ENCODE assay signal across 10 mouse cellular contexts in the genomic region with DNA sequence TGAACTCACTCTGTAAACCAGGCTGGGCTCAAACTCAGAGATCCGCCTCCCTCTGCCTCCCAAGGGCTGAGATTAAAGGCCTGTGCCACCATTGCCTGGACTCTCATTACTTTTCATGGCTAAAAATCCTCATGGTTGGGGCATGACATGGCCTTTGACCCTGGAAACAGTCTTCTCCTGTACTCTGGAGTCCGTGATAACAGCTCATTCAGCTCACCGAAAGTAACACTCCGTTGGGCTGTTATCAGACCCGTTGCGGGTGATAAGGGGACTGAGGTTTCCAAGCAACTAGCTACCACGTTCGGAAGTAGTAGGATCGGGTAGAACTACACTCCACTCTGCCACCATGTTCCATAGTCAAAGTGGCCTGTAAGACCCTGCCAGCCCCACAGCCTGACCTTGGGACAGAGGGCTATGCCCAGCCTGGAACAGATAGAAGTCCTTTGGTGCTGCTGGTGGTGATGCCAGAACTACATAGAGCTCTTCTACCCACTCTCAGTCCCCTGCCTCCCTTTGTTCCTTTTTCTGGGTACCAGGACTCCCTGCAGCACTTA. TPM values are rescaled to one million over a fixed set of nuclear protein-coding genes. Genes with fewer than 3 reads are reported as not detected.
DNase-seq lines count a peak whose midpoint lies in the region; ATAC-seq and TF ChIP-seq lines count a peak whose summit lies in the region.
"Had no signal": no experiment of that assay in that cellular context is flagged by ENCODE, and none has a peak within 500 bp of the region (broad histone marks: within the 10 kb centered on the region; RNA-seq: fewer than 3 reads in every experiment).

No protein-coding gene starts in this region.

- TF ChIP-seq EP300 in liver, embryonic 14.5 days (IDR thresholded peaks at IDR 0.05; ENCODE audit: low read depth): peak; percentile 75

- WGBS in heart, embryonic 11.5 days (ENCODE audit: insufficient replicate concordance): 12% methylated on average over 9 of the region's 9 CpGs
- 6% methylated on average over 9 of the region's 9 CpGs for WGBS in heart, embryonic 13.5 days
- 6% methylated on average over 9 of the region's 9 CpGs for WGBS in liver, embryonic 14.5 days (ENCODE audit: insufficient replicate concordance)

- peaks cover 65% of the 10 kb centered on the region for H3K4me1 ChIP-seq in heart, embryonic 11.5 days (ENCODE audit: control insufficient read depth, insufficient read depth, low read length)
- peaks cover 97% of the 10 kb centered on the region for H3K4me1 ChIP-seq in G1E (ENCODE audit: insufficient read depth, low read depth, low read length)
- H3K4me1 ChIP-seq in heart, embryonic 13.5 days: peaks cover 79% of the 10 kb centered on the region
- peaks cover 43 to 64% of the 10 kb centered on the region in 2 experiments for H3K4me1 ChIP-seq in liver, embryonic 14.5 days (replicated peaks; ENCODE audit: control insufficient read depth in 2 of 2, insufficient read depth in 2 of 2, low read length in 1 of 2)

- H3K4me3 ChIP-seq in heart, embryonic 11.5 days (ENCODE audit: low read depth, low read length): peak overlapping the region; percentile 11; the same call in 1 of the 2 replicates
- peak overlapping the region; percentile 44; the same call in 1 of the 2 replicates for H3K4me3 ChIP-seq in G1E (ENCODE audit: low read depth, low read length)
- H3K4me3 ChIP-seq in heart, embryonic 13.5 days: peak overlapping the region; percentile 22
- no peak overlapping the region for H3K4me3 ChIP-seq in liver, embryonic 14.5 days (ENCODE audit: insufficient read depth in 1 of 2, low read depth in 2 of 2, low read length in 2 of 2)
- H3K4me3 ChIP-seq: forebrain, embryonic 15.5 days had no signal

- no peak for TF ChIP-seq CTCF in G1E (IDR thresholded peaks at IDR 0.05; ENCODE audit: low read depth, low read length)
- TF ChIP-seq CTCF in liver, embryonic 14.5 days (IDR thresholded peaks at IDR 0.05; ENCODE audit: low read depth): no peak

- no peak for DNase-seq in heart, postnatal 14 days
- no peak for DNase-seq in G1E (ENCODE audit: low spot score)
- peak; percentile 51 to 64 (median 54) for DNase-seq in liver, embryonic 14.5 days (ENCODE audit: low read depth in 3 of 3, low spot score in 3 of 3)
- DNase-seq in spleen, adult 18-20 months: no peak
- no peak for DNase-seq in left cerebral cortex, postnatal 25 days (ENCODE audit: low spot score in 2 of 2)
- DNase-seq in lung, adult 18-20 months: no peak

- no peaks in the 10 kb centered on the region for H3K27me3 ChIP-seq in heart, embryonic 11.5 days (ENCODE audit: control insufficient read depth, insufficient read depth, low read length)
- peaks cover 11% of the 10 kb centered on the region for H3K27me3 ChIP-seq in G1E (ENCODE audit: insufficient read depth, low read length)
- no peaks in the 10 kb centered on the region for H3K27me3 ChIP-seq in heart, embryonic 13.5 days (replicated peaks)
- H3K27me3 ChIP-seq in liver, embryonic 14.5 days (ENCODE audit: control insufficient read depth, insufficient read depth, low read length): no peaks in the 10 kb centered on the region
- H3K27me3 ChIP-seq: forebrain, embryonic 15.5 days had no signal

- intact Hi-C loops in heart, postnatal 14 days (cut with DNase I): no loop called here
- intact Hi-C loops in left cerebral cortex, postnatal 25 days (cut with DNase I): no loop called here

- H3K9ac ChIP-seq in heart, embryonic 11.5 days (ENCODE audit: low read depth, low read length): peak overlapping the region; percentile 59
- H3K9ac ChIP-seq in heart, embryonic 13.5 days: peak overlapping the region; percentile 74
- no peak overlapping the region; the same call in 1 of the 2 replicates for H3K9ac ChIP-seq in liver, embryonic 14.5 days (replicated peaks)
- H3K9ac ChIP-seq: forebrain, embryonic 15.5 days had no signal

- H3K27ac ChIP-seq in heart, embryonic 11.5 days (ENCODE audit: low read depth, low read length): peak overlapping the region; percentile 95
- H3K27ac ChIP-seq in heart, embryonic 13.5 days (replicated peaks): peak overlapping the region; percentile 98
- H3K27ac ChIP-seq in liver, embryonic 14.5 days: peak overlapping the region; percentile 53

- no peaks in the 10 kb centered on the region for H3K9me3 ChIP-seq in heart, embryonic 11.5 days (replicated peaks; ENCODE audit: control insufficient read depth, low read length)
- peaks cover 2% of the 10 kb centered on the region; the same call in 1 of the 2 replicates for H3K9me3 ChIP-seq in G1E (replicated peaks)
- H3K9me3 ChIP-seq in heart, embryonic 13.5 days: no peaks in the 10 kb centered on the region
- H3K9me3 ChIP-seq in liver, embryonic 14.5 days (ENCODE audit: control insufficient read depth, low read length): no peaks in the 10 kb centered on the region
- H3K9me3 ChIP-seq: forebrain, embryonic 15.5 days had no signal

- ATAC-seq in heart, embryonic 11.5 days (replicated peaks; ENCODE audit: insufficient number of reproducible peaks, low FRiP score, low TSS enrichment): 0 out of 2 replicates have a peak, but pooled peaks have one; percentile 5
- ATAC-seq in G1E (ENCODE audit: extremely low read depth, insufficient number of reproducible peaks, low FRiP score, poor library complexity, severe bottlenecking): peak; percentile 16; the same call in 1 of the 2 replicates
- no peak for ATAC-seq in heart, embryonic 13.5 days (ENCODE audit: extremely low read depth, insufficient number of reproducible peaks, low FRiP score, low TSS enrichment)
- ATAC-seq in liver, embryonic 14.5 days (ENCODE audit: insufficient read depth): peak; percentile 64
- ATAC-seq: forebrain, embryonic 15.5 days had no signal

- H3K36me3 ChIP-seq in heart, embryonic 11.5 days (ENCODE audit: control insufficient read depth, insufficient read depth, low read length): peaks cover 8% of the 10 kb centered on the region
- H3K36me3 ChIP-seq in G1E (replicated peaks): peaks cover 78% of the 10 kb centered on the region
- H3K36me3 ChIP-seq in heart, embryonic 13.5 days: peaks cover 66% of the 10 kb centered on the region
- peaks cover 3% of the 10 kb centered on the region; the same call in 1 of the 2 replicates for H3K36me3 ChIP-seq in liver, embryonic 14.5 days (replicated peaks; ENCODE audit: control insufficient read depth, insufficient read depth, low read depth)

- peak overlapping the region; percentile 96 for H3K4me2 ChIP-seq in heart, embryonic 11.5 days
- peak overlapping the region; percentile 98 for H3K4me2 ChIP-seq in heart, embryonic 13.5 days
- H3K4me2 ChIP-seq in liver, embryonic 14.5 days (ENCODE audit: low read depth): peak overlapping the region; percentile 60
- H3K4me2 ChIP-seq: forebrain, embryonic 15.5 days had no signal

RNA-seq across cellular contexts. Expression of a gene that starts 5.2 kb away (rescaled TPM):
- 632 and 701 TPM in 2 replicates for polyA plus RNA-seq in heart, embryonic 11.5 days (2014; fragmentation: Nextera tagmentation; extraction: Ambion mirVana)
- 100 to 1,000 TPM; 505 to 506 TPM for total RNA-seq in heart, postnatal 14 days (2021)
- 166 and 192 TPM in 2 replicates for total RNA-seq in G1E (2014; fragmentation: Nextera tagmentation)
- 185 and 191 TPM in 2 replicates for total RNA-seq in G1E (2017)
- polyA plus RNA-seq in G1E (2012): 152 and 187 TPM in 2 replicates
- polyA plus RNA-seq in heart, embryonic 13.5 days (2015; fragmentation: Nextera tagmentation; extraction: Ambion mirVana): 750 and 845 TPM in 2 replicates
- 48.0 and 56.2 TPM in 2 replicates for polyA plus RNA-seq in liver, embryonic 14.5 days (2012; rRNA removed)
- polyA plus RNA-seq in liver, embryonic 14.5 days (2014; fragmentation: Nextera tagmentation; extraction: Ambion mirVana): 120 and 129 TPM in 2 replicates
- 100 to 1,000 TPM; 407 to 414 TPM for total RNA-seq in left cerebral cortex, postnatal 25 days (2021)

RNA-seq across cellular contexts. Expression of a gene that starts 11.3 kb away (rescaled TPM):
- 36.2 and 48.4 TPM in 2 replicates for polyA plus RNA-seq in heart, embryonic 11.5 days (2014; fragmentation: Nextera tagmentation; extraction: Ambion mirVana)
- total RNA-seq in heart, postnatal 14 days (2021): 10 to 100 TPM; 19.0 to 20.7 TPM
- total RNA-seq in G1E (2014; fragmentation: Nextera tagmentation) (13.4 and 18.8 TPM in 2 replicates), G1E (2017) (25.0 and 36.3 TPM in 2 replicates)
- 207 and 271 TPM in 2 replicates for polyA plus RNA-seq in G1E (2012)
- 58.2 and 60.7 TPM in 2 replicates for polyA plus RNA-seq in heart, embryonic 13.5 days (2015; fragmentation: Nextera tagmentation; extraction: Ambion mirVana)
- polyA plus RNA-seq in liver, embryonic 14.5 days (2012; rRNA removed): 38.5 and 48.3 TPM in 2 replicates
- polyA plus RNA-seq in liver, embryonic 14.5 days (2014; fragmentation: Nextera tagmentation; extraction: Ambion mirVana): 26.9 and 27.8 TPM in 2 replicates
- 10 to 100 TPM; 40.1 to 45.4 TPM for total RNA-seq in left cerebral cortex, postnatal 25 days (2021)

RNA-seq across cellular contexts. Expression of a gene that starts 36.7 kb away (rescaled TPM):
- polyA plus RNA-seq in heart, embryonic 11.5 days (2014; fragmentation: Nextera tagmentation; extraction: Ambion mirVana): 1.2 and 2.4 TPM in 2 replicates
- under 1 TPM; 0.12 TPM for total RNA-seq in heart, postnatal 14 days (2021)
- total RNA-seq in G1E (2014; fragmentation: Nextera tagmentation) (not detected in 2 replicates), G1E (2017) (0.12 and 0.33 TPM in 2 replicates)
- polyA plus RNA-seq in G1E (2012): not detected in 2 replicates
- 3.5 and 4.4 TPM in 2 replicates for polyA plus RNA-seq in heart, embryonic 13.5 days (2015; fragmentation: Nextera tagmentation; extraction: Ambion mirVana)
- polyA plus RNA-seq in liver, embryonic 14.5 days (2012; rRNA removed): 0.43 and 0.54 TPM in 2 replicates
- polyA plus RNA-seq in liver, embryonic 14.5 days (2014; fragmentation: Nextera tagmentation; extraction: Ambion mirVana): 0.34 and 0.87 TPM in 2 replicates
- total RNA-seq in left cerebral cortex, postnatal 25 days (2021): not detected
- total RNA-seq: layer of hippocampus, postnatal 25 days had no signal

RNA-seq across cellular contexts. Expression of a gene that starts 48.4 kb away (rescaled TPM):
- polyA plus RNA-seq in heart, embryonic 11.5 days (2014; fragmentation: Nextera tagmentation; extraction: Ambion mirVana): 9.2 and 12.1 TPM in 2 replicates
- total RNA-seq in heart, postnatal 14 days (2021): 10 to 100 TPM; 32.1 to 32.5 TPM
- total RNA-seq in G1E (2014; fragmentation: Nextera tagmentation) (not detected in 2 replicates), G1E (2017) (0.12 TPM in 1 of 2 replicates, not detected in the other)
- not detected in 2 replicates for polyA plus RNA-seq in G1E (2012)
- 15.0 and 15.6 TPM in 2 replicates for polyA plus RNA-seq in heart, embryonic 13.5 days (2015; fragmentation: Nextera tagmentation; extraction: Ambion mirVana)
- polyA plus RNA-seq in liver, embryonic 14.5 days (2012; rRNA removed): 0.12 and 0.21 TPM in 2 replicates
- 0.27 and 0.41 TPM in 2 replicates for polyA plus RNA-seq in liver, embryonic 14.5 days (2014; fragmentation: Nextera tagmentation; extraction: Ambion mirVana)
- total RNA-seq in left cerebral cortex, postnatal 25 days (2021): 1 to 10 TPM in 1 of 2 experiments, under 1 TPM in 1; 0.53 to 1.4 TPM

RNA-seq across cellular contexts. Expression of a gene that starts 52.9 kb away (rescaled TPM):
- 18.2 and 19.5 TPM in 2 replicates for polyA plus RNA-seq in heart, embryonic 11.5 days (2014; fragmentation: Nextera tagmentation; extraction: Ambion mirVana)
- 1 to 10 TPM in 1 of 2 experiments, under 1 TPM in 1; 0.91 to 1.1 TPM for total RNA-seq in heart, postnatal 14 days (2021)
- total RNA-seq in G1E (2014; fragmentation: Nextera tagmentation): 104 and 119 TPM in 2 replicates
- total RNA-seq in G1E (2017): 247 and 297 TPM in 2 replicates
- 57.5 and 59.3 TPM in 2 replicates for polyA plus RNA-seq in G1E (2012)
- 4.9 and 5.9 TPM in 2 replicates for polyA plus RNA-seq in heart, embryonic 13.5 days (2015; fragmentation: Nextera tagmentation; extraction: Ambion mirVana)
- polyA plus RNA-seq in liver, embryonic 14.5 days (2012; rRNA removed): 40.7 and 47.7 TPM in 2 replicates
- 78.4 and 87.9 TPM in 2 replicates for polyA plus RNA-seq in liver, embryonic 14.5 days (2014; fragmentation: Nextera tagmentation; extraction: Ambion mirVana)
- under 1 TPM in 1 of 2 experiments, not detected in 1; 0.23 TPM for total RNA-seq in left cerebral cortex, postnatal 25 days (2021)
- total RNA-seq: layer of hippocampus, postnatal 25 days had no signal

Comparison
In these comparisons a context has a peak if more than half of its experiments do, and no peak if none do; other contexts are left out.
1. H3K4me3 ChIP-seq: peak in heart, embryonic 11.5 days (single experiment), G1E (single experiment) and heart, embryonic 13.5 days (single experiment); none in liver, embryonic 14.5 days (0 of 2).
2. DNase-seq: peak in liver, embryonic 14.5 days (3 of 3); none in heart, postnatal 14 days (0 of 2), G1E (single experiment), spleen, adult 18-20 months (0 of 2), left cerebral cortex, postnatal 25 days (0 of 2) and lung, adult 18-20 months (0 of 2).
3. Peak in every context shown above with its lines, with median percentiles within 50 percentile points of each other: H3K27ac ChIP-seq and H3K4me2 ChIP-seq.